Mouse (Mus musculus): ENCODE measurements around the gene Eftud2.

Eftud2 gene

DNA sequence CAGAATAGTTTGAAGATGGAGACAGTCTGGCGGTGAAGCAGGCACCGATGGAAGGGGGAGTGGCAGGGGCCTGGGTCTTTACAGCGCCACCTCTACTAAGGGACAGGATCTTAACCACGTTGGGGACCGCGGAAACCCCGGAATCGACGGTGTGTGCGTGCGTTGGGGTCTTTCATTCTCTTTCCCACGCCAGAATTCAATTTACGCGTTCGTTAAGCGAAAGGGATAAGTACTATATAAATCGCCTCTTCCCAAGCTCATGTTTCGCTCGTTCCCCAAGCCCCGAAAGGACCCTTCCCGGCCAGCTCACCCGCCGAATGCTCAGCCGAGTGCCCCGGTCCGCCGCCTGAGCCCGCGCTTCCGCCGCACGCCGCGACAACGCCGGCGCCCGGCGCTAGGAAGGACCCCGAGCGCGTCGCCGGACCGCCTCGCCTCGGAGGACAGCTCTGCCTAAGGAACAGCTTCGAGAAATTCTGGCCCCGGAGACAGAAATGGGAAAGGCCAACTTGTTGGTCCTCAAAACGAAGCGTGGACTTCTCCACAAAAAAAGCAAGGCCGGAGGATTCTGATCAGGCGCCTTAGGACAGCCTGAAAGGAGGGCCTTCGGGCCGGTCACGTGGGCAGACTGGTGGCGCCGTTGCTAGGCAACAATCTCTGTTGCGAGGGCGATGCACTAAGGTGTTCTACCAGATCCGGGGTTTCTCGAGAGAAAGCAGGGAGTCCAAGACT is at the start of gene Eftud2, which contains the start of gene Ccdc103:
Gene Eftud2 (minus strand): TSS at position 401 of the 729 bp plus-strand sequence.
Gene Ccdc103 (plus strand): TSS at position 620 of the 729 bp plus-strand sequence.
- peak; percentile 88 for DNase-seq (ENCODE audit: low read depth)

DNA sequence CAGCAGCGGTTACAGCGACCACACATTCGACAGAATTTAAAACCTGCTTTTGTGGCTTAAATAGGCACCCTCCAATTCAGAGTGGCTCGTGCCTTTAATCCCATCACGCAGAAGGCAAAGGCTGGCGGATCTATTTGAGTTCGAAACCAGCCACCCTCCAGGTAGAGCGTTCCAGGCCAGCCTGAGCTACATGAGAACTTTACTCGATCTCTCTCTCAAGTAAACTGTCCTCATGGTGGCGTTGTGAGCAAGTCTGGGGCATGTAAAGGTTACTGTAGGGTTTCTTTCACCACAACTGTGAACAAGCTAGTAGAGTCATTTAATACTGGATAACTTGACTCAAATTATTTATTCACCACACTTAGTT is 44.5 kb upstream of the Eftud2 start:
- peak; percentile 93 for DNase-seq (ENCODE audit: low read depth)

DNA sequence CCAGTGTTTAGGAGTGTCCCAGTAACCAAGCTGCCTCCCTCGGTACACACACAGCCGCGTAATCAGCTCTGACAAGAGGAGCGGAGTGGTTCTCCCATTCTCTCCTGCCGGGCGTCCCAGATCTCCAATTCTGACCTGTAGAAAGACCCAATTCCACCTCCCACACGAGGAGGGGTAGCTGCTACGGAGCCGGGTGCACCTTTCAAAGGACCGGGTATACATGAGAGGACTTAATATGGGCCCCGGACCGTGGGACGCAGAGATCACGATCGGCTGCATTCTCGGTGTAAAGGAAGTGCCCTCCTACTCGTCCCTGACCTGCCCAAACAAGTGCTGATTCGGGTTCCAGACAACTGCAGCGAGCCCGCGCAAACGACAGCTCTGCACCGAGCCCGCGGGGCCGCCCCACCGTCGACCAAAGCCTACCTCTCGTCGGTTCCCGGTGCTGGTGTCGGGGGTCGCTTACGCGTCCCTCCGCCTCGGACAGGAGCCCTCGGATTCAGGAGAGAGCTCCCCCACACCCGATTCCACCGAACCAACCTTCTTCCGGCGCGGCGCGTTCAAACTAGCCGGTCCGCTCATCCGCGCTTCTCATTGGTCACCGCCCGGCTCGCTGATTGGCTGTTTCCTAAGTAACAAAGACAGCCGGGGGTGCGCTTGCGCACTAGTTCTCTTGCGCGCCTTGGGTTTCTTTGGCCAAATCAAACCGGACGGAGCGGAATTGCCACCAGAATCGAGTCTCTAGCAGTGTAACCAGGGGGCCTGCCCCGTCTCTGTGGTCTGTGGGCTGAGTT is 44.0 kb upstream of the Eftud2 start, which contains the start of gene Kif18b:
Gene Kif18b (minus strand): TSS at position 568 of the 794 bp plus-strand sequence.
- peak; percentile 99 for DNase-seq (ENCODE audit: low read depth)

DNA sequence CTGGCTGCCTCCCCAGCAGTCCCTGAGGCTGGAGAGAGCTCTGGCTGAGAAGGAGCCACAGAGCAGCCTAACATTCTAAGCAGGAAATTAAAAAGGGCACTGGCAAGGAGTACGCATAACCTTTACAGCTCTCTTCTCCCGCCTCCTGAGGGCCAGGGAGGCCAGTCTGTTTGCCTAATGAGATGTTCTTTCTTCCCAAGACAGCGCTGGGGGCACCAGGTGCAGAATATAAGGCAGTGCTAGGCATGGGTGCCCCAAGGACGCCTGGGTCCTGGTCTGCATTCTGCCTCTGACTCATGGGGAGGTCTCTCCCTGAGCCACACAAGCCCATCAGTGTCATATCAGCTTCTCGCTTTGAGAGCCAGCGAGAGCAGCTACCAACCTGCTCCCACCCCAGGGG is 40.7 kb upstream of the Eftud2 start:
- DNase-seq (ENCODE audit: low read depth), result no peak

DNA sequence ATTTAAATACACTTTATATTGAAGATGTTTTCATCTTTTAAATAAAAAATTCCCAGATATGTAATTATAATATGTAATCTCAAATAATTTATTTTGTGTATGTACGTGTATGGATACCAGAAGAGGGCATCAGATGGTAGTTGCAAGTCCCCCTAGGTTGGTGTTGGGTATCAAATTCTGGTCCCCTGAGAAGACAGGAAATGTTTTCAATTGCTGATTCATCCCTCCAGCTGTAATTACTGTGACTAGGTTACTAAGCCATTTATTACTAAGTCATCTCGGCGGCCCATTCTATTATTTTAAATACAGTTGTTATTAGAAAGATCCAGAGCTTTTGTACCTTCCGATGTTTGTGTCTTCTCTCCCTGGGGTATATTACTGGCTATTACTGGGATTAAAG is 37.3 kb upstream of the Eftud2 start:
- DNase-seq (ENCODE audit: low read depth), result peak; percentile 76

DNA sequence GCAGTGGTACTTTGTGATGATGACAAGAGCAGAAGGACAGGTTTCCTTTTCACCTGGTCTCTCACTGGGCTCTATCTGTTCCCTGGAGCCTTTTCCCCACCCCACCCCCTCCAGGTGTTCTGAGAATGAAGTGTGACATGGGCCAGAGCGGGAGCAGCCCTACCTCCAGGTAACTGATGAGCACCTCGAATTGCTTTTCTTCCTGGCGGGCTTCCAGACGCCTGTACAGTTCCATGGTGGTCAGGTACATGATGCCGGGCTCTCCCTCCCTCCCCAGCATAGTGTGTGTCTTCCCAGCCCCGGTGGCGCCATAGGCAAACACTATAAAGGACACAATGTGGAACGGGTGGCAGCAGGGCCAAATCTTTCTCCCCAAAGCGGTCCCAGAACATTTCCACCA is 34.6 kb upstream of the Eftud2 start:
- no peak for DNase-seq (ENCODE audit: low read depth)

DNA sequence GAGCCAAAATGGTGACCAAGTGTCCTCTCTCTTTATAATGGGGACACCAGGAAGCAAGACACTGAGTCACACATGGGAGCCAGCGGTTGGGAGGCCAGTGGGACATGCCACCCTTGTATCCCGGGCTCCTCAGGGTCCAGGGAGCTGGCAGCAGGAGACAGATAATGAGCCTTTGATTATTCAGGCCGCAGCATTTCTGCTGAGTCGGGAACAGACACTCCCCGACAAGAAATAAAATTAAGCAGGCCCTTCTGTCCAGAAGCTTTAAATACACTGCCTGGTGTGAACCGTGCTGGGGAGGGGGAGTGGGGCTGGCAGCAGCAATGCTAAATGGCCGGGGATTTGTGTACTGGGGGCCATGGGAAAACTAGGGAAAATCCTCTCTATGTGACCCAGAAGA is 30.6 kb upstream of the Eftud2 start:
- DNase-seq (ENCODE audit: low read depth), result no peak

DNA sequence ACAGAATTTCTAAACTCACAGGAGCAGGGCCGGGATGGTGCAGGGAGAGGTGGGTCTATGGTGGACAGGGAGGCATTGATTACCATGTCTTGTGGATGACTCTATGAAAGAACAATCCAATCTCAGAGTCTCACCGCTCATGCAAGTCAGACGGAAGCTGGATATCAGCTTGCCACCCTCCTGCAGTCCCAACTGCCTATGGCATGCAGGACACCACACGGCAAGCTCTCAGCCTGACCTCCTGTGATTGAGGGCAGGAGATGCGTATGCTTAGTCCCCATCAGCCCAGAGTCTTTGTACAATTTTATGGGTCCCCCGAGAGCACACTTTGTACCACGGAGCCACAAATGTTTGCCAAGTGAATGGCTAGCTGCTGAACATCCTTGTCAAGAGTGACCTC is 22.9 kb upstream of the Eftud2 start:
- no peak for DNase-seq (ENCODE audit: low read depth)

DNA sequence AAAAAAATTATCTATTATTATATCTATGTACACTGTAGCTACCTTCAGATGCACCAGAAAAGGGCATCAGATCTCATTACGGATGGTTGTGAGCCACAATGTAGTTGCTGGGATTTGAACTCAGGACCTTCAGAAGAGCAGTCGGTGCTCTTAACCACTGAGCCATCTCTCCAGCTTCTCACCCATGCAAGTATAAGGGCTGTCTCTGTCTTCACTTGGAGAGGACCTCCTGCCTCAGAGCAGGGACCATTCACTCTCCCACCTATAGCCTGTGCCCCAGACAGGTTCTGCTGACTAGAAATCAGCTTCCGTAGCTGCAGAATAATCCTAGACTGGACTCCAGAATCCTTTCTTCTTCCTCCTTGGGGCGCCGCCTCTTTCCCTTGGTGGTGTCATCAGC is 21.3 kb upstream of the Eftud2 start:
- DNase-seq (ENCODE audit: low read depth), result no peak

DNA sequence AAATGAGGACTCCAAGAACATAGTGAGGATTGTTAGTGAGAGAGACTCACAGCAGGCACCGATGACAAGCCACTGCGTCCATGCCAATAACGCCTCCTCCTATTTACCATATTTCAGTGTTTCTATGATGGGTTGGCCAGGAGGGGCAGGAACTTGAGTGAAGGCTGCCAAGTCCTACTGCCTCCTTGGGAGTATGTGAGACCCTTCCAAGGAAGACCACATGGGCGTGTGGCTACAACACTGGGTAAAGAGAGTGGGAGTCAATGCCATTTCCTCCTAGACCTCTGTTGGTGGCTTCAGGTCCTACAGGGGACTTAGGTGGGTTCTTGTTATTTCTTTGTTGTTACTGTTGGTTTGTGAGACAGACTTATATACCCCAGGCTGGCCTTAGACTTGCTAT is 20.4 kb upstream of the Eftud2 start:
- DNase-seq (ENCODE audit: low read depth), result no peak

DNA sequence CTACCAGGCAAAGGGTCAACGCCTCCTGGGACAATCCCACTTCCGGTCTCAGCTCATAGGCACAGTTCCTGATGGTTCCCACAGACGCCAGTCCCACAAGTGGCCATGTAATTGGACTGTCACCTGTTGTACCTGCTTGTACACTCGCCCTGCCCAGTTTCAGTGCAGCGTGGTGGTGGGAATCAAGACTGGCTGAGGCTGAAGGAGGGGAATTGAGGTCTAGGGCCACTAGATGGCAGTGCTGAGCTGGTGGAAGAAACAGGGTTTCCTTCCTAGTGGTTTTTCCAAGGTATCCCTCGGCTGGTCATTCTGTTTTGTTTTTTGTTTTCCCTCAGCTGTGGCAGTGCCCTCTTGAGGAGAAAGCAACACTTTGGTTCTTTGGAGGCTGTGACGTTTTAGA is 20.0 kb upstream of the Eftud2 start, which contains the start of gene Gfap:
Gene Gfap (minus strand): TSS at position 150 of the 400 bp plus-strand sequence.
- peak; percentile 75 for DNase-seq (ENCODE audit: low read depth)

DNA sequence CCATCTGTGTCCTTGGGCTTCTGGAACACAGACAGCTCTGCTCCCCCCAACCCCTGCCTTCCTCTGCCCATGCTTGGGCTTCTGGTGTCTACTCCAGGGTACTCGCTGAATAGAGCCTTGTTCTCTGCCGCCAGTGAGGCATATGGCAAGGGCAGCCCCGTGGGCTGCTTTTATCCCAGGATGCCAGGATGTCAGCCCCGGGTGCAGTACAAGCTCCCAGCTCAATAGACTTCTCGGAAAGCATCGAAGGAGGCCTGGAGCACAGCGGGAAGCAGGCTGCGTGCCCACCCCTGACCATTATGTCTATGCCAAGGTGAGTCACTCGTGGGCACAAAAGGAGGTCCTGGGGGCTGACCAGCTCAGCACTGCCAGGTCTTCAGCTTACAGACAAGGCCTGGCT is 17.6 kb upstream of the Eftud2 start:
- DNase-seq (ENCODE audit: low read depth), result no peak

DNA sequence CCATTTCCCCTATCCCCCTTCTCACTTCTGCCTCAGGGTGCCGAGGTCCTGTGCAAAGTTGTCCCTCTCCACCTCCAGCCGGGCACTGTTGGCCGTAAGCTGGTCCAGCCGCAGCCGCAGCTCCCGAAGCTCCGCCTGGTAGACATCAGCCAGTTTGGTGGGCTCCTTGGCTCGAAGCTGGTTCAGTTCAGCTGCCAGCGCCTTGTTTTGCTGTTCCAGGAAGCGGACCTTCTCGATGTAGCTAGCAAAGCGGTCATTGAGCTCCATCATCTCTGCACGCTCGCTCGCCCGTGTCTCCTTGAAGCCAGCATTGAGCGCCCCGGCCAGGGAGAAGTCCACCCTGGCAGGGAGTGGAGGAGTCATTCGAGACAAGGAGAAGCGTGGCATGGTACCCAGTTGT is 15.9 kb upstream of the Eftud2 start:
- no peak for DNase-seq (ENCODE audit: low read depth)

DNA sequence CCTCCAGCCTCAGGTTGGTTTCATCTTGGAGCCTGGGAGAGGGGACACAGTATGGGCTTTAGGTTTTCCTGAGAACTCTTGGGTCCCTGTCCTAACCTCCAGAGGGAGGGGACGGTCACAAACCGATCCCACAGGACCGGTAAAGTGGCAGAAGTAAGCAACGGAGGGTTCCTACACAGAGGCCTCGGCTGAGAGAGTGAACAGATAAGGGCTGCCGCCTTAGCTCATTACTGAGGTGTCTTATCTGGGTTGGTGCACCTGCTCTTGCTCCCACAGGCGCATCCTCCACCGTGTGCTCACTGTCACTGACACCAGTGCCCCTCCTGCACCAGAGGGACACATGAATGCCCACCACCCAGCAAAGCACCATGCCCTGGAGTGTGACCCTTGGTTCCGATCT is 15.0 kb upstream of the Eftud2 start:
- DNase-seq (ENCODE audit: low read depth), result no peak

DNA sequence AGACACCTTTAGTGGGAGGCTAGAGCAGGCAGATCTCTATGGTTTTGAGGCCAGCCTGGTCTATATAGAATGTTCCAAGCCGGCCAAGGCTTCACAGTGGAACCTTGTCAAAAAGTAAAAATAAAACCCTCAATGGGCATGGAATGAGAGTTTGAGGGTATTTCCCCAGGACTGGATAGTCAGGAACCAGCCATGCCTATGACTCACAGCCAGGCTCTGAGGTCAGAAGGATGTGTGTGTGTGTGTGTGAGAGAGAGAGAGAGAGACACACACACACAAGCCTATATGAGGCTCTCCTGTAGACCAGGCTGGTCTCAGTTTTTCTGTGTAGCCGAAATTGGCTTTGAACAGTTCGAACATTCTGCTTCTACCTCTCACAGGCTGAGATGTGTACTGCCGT is 13.9 kb upstream of the Eftud2 start:
- DNase-seq (ENCODE audit: low read depth), result peak; percentile 67

DNA sequence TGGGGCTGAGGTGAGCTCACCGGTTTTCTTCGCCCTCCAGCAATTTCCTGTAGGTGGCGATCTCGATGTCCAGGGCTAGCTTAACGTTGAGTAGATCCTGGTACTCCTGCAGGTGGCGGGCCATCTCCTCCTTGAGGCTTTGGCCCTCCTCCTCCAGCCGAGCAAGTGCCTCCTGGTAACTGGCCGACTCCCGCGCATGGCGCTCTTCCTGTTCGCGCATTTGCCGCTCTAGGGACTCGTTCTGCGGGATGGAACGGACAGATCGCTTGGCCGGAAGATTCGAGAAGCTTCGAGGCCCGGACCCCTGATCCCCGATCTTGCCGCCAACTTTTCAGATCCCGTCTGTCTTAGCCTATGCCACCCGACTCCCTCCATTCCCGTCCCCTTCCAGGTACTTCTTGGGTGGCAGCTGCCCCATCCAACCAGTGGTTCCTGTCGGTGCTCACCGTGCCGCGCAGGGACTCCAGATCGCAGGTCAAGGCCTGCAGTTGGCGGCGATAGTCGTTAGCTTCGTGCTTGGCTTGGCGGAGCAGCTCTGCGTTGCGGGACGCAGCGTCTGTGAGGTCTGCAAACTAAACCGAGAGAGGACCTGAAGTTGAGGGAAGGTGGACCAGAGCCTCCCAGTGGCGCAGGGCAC is 12.3 kb upstream of the Eftud2 start:
- peak; percentile 50 for DNase-seq (ENCODE audit: low read depth)

DNA sequence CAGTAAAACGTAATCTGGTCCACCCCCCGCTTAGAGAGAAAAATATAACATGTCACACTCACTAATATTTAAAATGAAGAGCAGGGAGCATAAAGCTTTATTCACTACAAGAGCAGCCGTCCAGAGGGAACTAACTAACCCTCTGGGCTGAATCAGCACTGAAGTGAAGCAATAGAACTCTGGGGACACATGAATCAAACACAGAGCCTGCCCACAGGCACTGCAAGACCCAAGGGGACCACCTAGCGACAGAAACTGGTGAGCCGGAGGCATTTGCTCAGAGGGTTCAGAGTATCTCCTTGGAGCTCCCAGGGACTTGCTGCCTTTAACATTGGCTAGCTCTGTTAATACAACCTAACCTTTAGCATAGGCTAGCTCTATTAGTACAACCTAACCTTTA is 9.3 kb upstream of the Eftud2 start:
- peak; percentile 54 for DNase-seq (ENCODE audit: low read depth)

DNA sequence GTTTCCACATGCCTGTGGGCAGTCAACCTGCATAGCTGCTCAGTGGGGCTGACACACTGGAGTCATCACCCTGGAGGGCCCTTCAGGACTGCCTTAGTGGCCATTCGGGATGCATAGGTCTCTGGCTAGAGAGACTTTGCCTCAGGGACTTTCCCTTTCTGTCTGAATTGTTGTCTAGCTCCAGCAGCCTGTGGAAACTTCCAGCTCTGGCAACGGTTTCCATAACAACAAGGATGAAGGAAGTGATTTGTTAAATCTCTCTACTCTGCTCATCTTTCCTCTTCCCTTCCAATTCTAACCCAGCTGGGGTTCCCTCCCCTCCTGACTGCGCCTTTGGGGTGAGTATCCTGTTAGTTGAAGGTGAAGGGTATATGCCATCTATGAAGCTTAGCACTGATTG is 7.3 kb upstream of the Eftud2 start:
- no peak for DNase-seq (ENCODE audit: low read depth)

DNA sequence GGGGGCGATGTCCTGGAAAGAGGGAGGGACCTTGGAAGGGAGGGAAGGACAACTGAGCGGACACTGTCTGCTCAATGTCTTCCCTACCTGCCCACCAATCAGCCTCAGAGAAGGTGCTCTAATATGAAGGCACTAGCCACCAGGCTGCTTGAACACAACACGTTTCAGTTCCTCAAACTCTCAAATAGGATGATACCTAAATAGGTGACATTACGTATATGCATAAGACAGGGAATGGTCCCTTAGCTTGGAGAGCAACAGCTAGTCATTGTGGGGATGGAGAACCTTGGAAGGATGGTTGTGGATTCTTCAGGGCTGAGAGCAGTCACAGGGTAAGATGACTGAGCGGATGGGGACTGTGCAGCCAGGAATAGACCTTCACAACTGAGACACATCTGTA is 6.6 kb upstream of the Eftud2 start:
- DNase-seq (ENCODE audit: low read depth), result no peak

DNA sequence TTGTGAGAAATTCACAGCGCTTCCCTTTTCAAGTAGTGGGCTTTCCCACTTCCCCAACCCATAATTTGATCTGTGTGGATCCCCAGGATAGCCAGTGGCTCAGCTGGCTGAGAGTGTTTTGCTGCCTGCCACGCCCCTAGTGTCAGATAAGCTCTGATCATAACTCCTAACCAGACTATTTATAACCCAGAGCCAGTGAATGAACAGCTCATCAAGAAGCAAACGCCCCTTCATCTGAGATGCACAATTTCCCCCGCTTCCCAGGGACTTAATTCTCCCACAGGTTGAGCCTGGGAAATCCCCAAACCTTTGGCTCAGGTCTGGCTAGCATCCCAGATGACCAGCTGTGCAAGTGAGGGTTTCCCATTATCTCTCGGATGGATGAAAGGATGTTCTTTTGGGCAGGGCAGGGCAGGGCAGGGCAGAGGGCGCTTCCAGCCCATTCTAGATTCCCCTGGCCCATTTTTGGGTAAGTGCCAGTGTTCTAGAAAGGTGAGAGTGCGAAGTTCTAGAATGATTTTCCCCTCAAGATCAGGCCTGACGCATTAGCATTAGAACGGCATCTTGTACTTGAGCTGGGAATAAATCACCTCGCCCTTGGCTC is 3.9 kb upstream of the Eftud2 start, which contains the start of gene Fam187a:
Gene Fam187a (plus strand): TSS at position 554 of the 604 bp plus-strand sequence.
- no peak for DNase-seq (ENCODE audit: low read depth)

DNA sequence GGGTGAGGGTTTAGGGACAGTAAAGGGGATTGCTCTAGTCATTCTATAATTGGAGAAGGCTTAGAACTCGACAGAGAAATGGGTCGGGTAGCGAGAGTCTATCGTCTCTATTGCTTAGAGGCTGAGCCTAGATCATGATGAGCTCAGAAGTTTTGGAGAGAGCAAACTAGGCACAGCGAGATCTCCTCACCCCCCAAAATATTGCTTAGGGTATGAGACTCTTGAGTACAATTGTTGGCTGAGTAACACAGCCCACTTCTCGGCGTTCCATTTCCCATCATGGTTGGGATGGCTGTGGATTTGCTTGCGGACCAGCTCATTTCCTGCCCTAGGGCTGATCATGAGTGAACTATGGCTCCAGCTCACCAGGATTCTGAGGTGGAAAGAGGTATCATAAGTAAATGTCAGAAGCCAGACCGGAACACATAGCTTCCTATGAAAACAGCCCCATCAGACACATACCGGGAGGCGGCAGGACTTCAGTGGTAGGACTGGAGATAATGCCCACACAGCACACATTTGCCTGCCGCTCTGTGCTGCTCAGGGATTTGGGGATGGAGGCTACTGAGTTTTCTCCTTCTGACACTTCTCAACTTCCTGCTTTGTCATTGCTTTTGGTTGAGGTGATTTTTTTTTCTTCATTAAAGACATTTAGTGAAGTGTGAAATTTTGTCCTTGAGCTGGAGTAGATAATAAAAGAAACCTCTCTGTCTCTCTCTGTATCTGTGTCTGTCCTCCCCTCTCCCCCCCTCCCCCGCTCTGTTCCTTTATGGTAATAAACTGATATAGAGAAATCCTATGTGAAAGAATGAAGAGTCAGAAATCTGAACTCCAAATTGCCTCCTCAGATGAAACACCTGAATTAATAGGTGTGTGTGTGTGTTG is 771 bp upstream of the Eftud2 start:
- DNase-seq (ENCODE audit: low read depth), result no peak
